Mouse (Mus musculus): Measurements from ENCODE around the gene Hspb3. TPM values are rescaled to one million over a fixed set of nuclear protein-coding genes. Genes with fewer than 3 reads are reported as not detected.

Gene Hspb3
- polyA plus RNA-seq, 1 experiment, result not detected

- no peak overlapping the region for H3K4me3 ChIP-seq (ENCODE audit: insufficient read depth, low read depth, low read length)
- no peak overlapping the region for H3K27ac ChIP-seq (ENCODE audit: insufficient read depth, low read depth, low read length)
- 86% methylated on average over 4 of the region's 4 CpGs for WGBS
- no peaks in the 10 kb centered on the region for H3K4me1 ChIP-seq (ENCODE audit: control insufficient read depth, insufficient read depth, low read length)
- TF ChIP-seq CTCF (IDR thresholded peaks at IDR 0.05; ENCODE audit: insufficient read depth, low read depth, low read length) (no peak), POLR2A (IDR thresholded peaks at IDR 0.05; ENCODE audit: insufficient read depth, low read depth, low read length) (no peak)
Measured at GRCm38 (mm10) chr13:113656639-113657038, 6.8 kb downstream of the Hspb3 start.

- 96% methylated on average over 4 of the region's 4 CpGs for WGBS
- Histone ChIP-seq H3K27ac (ENCODE audit: insufficient read depth, low read depth, low read length) (no peak overlapping the region), H3K4me1 (ENCODE audit: control insufficient read depth, insufficient read depth, low read length) (no peaks in the 10 kb centered on the region), H3K4me3 (ENCODE audit: insufficient read depth, low read depth, low read length) (no peak overlapping the region)
- TF ChIP-seq POLR2A (IDR thresholded peaks at IDR 0.05; ENCODE audit: insufficient read depth, low read depth, low read length), result no peak
- no peak for TF ChIP-seq CTCF (IDR thresholded peaks at IDR 0.05; ENCODE audit: insufficient read depth, low read depth, low read length)
Measured at GRCm38 (mm10) chr13:113655511-113655910, 8.0 kb downstream of the Hspb3 start.

- TF ChIP-seq CTCF (IDR thresholded peaks at IDR 0.05; ENCODE audit: insufficient read depth, low read depth, low read length) (no peak), POLR2A (IDR thresholded peaks at IDR 0.05; ENCODE audit: insufficient read depth, low read depth, low read length) (no peak)
- WGBS, result 35% methylated on average over 11 of the region's 11 CpGs
- no peaks in the 10 kb centered on the region for H3K4me1 ChIP-seq (ENCODE audit: control insufficient read depth, insufficient read depth, low read length)
- H3K4me3 ChIP-seq (ENCODE audit: insufficient read depth, low read depth, low read length), result no peak overlapping the region
- H3K27ac ChIP-seq (ENCODE audit: insufficient read depth, low read depth, low read length), result no peak overlapping the region
Measured at GRCm38 (mm10) chr13:113640944-113641597, 22.4 kb downstream of the Hspb3 start.

- 27% methylated on average over 7 of the region's 7 CpGs for WGBS
- Histone ChIP-seq H3K27ac (ENCODE audit: insufficient read depth, low read depth, low read length) (no peak overlapping the region), H3K4me1 (ENCODE audit: control insufficient read depth, insufficient read depth, low read length) (no peaks in the 10 kb centered on the region), H3K4me3 (ENCODE audit: insufficient read depth, low read depth, low read length) (no peak overlapping the region)
- TF ChIP-seq POLR2A (IDR thresholded peaks at IDR 0.05; ENCODE audit: insufficient read depth, low read depth, low read length) (no peak), CTCF (IDR thresholded peaks at IDR 0.05; ENCODE audit: insufficient read depth, low read depth, low read length) (no peak)
Measured at GRCm38 (mm10) chr13:113638914-113639313, 24.6 kb downstream of the Hspb3 start.

- TF ChIP-seq CTCF (IDR thresholded peaks at IDR 0.05; ENCODE audit: insufficient read depth, low read depth, low read length), result no peak
- TF ChIP-seq POLR2A (IDR thresholded peaks at IDR 0.05; ENCODE audit: insufficient read depth, low read depth, low read length), result no peak
- WGBS, result 79% methylated on average over 17 of the region's 17 CpGs
- Histone ChIP-seq H3K27ac (ENCODE audit: insufficient read depth, low read depth, low read length) (no peak overlapping the region), H3K4me1 (ENCODE audit: control insufficient read depth, insufficient read depth, low read length) (no peaks in the 10 kb centered on the region), H3K4me3 (ENCODE audit: insufficient read depth, low read depth, low read length) (no peak overlapping the region)
Measured at GRCm38 (mm10) chr13:113635799-113636222, 27.7 kb downstream of the Hspb3 start.

- no peak for TF ChIP-seq POLR2A (IDR thresholded peaks at IDR 0.05; ENCODE audit: insufficient read depth, low read depth, low read length)
- no peak for TF ChIP-seq CTCF (IDR thresholded peaks at IDR 0.05; ENCODE audit: insufficient read depth, low read depth, low read length)
- Histone ChIP-seq H3K4me1 (ENCODE audit: control insufficient read depth, insufficient read depth, low read length) (no peaks in the 10 kb centered on the region), H3K27ac (ENCODE audit: insufficient read depth, low read depth, low read length) (no peak overlapping the region), H3K4me3 (ENCODE audit: insufficient read depth, low read depth, low read length) (no peak overlapping the region)
- WGBS, result 89% methylated on average over 15 of the region's 15 CpGs
Measured at GRCm38 (mm10) chr13:113634732-113635481, 28.6 kb downstream of the Hspb3 start.

GRCm38 (mm10) chr13:113632506-113632905 is 31.0 kb downstream of the Hspb3 start:
- no peak overlapping the region for H3K27ac ChIP-seq (ENCODE audit: insufficient read depth, low read depth, low read length)
- H3K4me3 ChIP-seq (ENCODE audit: insufficient read depth, low read depth, low read length), result no peak overlapping the region
- 49% methylated on average over 6 of the region's 6 CpGs for WGBS
- no peaks in the 10 kb centered on the region for H3K4me1 ChIP-seq (ENCODE audit: control insufficient read depth, insufficient read depth, low read length)
- TF ChIP-seq POLR2A (IDR thresholded peaks at IDR 0.05; ENCODE audit: insufficient read depth, low read depth, low read length), result no peak
- no peak for TF ChIP-seq CTCF (IDR thresholded peaks at IDR 0.05; ENCODE audit: insufficient read depth, low read depth, low read length)

GRCm38 (mm10) chr13:113627601-113628000 is 35.9 kb downstream of the Hspb3 start:
- Histone ChIP-seq H3K27ac (ENCODE audit: insufficient read depth, low read depth, low read length) (no peak overlapping the region), H3K4me3 (ENCODE audit: insufficient read depth, low read depth, low read length) (no peak overlapping the region), H3K4me1 (ENCODE audit: control insufficient read depth, insufficient read depth, low read length) (no peaks in the 10 kb centered on the region)
- TF ChIP-seq POLR2A (IDR thresholded peaks at IDR 0.05; ENCODE audit: insufficient read depth, low read depth, low read length), result no peak
- TF ChIP-seq CTCF (IDR thresholded peaks at IDR 0.05; ENCODE audit: insufficient read depth, low read depth, low read length), result no peak
- 90% methylated on average over 8 of the region's 8 CpGs for WGBS

- peaks cover 2% of the 10 kb centered on the region for H3K4me1 ChIP-seq (ENCODE audit: control insufficient read depth, insufficient read depth, low read length)
- 79% methylated on average over 8 of the region's 8 CpGs for WGBS
- TF ChIP-seq CTCF (IDR thresholded peaks at IDR 0.05; ENCODE audit: insufficient read depth, low read depth, low read length) (no peak), POLR2A (IDR thresholded peaks at IDR 0.05; ENCODE audit: insufficient read depth, low read depth, low read length) (no peak)
- H3K4me3 ChIP-seq (ENCODE audit: insufficient read depth, low read depth, low read length), result no peak overlapping the region
- no peak overlapping the region for H3K27ac ChIP-seq (ENCODE audit: insufficient read depth, low read depth, low read length)
Measured at GRCm38 (mm10) chr13:113622865-113623255, 40.6 kb downstream of the Hspb3 start.

All from olfactory bulb, adult 2 months (tissue).